Mouse (Mus musculus) G1E (cell line): ENCODE results near the gene Zswim5.

Experiments used
- CTCF ChIP-seq: IDR thresholded peaks from 2 replicates; pipeline ENCODE4 v1.5.1; 2012; ENCODE audit warnings: low read depth, low read length, inconsistent platforms, mixed read lengths
- GATA1 ChIP-seq: IDR thresholded peaks from 2 replicates; pipeline ENCODE4 v1.6.1; 2012; ENCODE audit warnings: borderline replicate concordance, low read length, inconsistent platforms, mixed read lengths
- POLR2AphosphoS5 ChIP-seq: IDR thresholded peaks from 2 replicates; pipeline ENCODE4 v1.6.1; 2012; ENCODE audit warnings: low read depth, low read length, inconsistent platforms; ENCODE audit not compliant: insufficient replicate concordance
- TAL1 ChIP-seq: conservative IDR thresholded peaks from 2 replicates; pipeline ENCODE4 v1.6.1; 2012; ENCODE audit warnings: low read depth, low read length, inconsistent platforms, mixed read lengths

- TF ChIP-seq CTCF (no peak), TAL1 (no peak), GATA1 (no peak), POLR2AphosphoS5 (no peak)
Observed at GRCm38 (mm10) chr4:116987122-116987456, 109.9 kb downstream of the Zswim5 start.
